Mouse (Mus musculus) cerebellum, postnatal 4 days (tissue): Measurements from ENCODE around the gene Adat1.

Experiments used
- DNase-seq, 2 experiments: peaks; one replicate each; pipeline ENCODE4 v3.0.0; 2022; ENCODE audit warnings: low spot score in 2 of 2, mixed read lengths in 1 of 2

Adat1 gene

DNA sequence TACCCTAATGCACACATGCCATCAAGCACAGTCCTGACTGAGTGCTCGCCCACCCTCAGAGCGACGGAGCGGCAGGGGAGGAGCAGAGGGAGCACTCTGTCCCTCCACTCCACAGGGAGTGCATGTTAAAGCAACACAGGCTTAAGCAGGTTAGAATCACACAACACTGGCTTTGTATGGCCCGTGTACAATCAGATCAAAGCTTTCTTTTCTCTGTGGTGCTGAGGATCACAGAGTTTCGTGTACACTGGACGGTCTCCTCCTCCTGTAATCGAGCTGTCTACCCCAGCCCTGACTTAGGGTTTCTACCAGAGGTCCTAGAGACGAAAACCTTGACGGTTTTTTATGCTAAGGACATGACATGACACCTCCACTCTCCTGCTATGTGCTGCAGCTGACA is 23.6 kb downstream of the Adat1 start:
- DNase-seq = no peak

DNA sequence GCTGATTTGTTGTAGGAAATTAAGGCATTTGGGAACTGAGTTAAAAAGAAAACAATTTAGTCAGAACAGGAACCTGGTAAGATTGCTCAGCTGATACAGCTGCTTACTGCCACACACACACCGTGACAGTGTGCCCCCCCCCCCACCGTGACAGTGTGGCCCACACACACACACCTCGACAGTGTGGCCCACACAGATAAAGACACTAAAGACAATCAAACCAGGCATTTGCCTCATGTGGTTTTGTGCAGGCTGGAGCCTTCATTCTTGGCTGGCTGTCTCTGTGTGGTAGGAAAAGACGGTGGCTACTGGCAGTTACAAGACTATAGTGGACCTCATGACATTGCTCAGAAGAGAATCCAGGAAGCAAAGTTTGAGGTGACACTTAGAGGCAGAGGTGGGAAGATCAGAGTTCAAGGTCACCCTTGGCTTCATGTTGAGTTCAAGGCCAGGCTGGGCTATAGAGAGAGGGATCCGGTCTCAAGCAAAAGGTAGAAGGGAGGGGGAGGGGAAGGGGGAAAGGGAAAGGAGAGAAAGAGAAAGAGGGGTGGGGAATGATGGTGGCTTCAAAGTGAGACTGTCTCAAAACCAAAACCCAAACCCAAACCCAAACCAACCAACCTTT is 24.7 kb downstream of the Adat1 start:
- DNase-seq = no peak

DNA sequence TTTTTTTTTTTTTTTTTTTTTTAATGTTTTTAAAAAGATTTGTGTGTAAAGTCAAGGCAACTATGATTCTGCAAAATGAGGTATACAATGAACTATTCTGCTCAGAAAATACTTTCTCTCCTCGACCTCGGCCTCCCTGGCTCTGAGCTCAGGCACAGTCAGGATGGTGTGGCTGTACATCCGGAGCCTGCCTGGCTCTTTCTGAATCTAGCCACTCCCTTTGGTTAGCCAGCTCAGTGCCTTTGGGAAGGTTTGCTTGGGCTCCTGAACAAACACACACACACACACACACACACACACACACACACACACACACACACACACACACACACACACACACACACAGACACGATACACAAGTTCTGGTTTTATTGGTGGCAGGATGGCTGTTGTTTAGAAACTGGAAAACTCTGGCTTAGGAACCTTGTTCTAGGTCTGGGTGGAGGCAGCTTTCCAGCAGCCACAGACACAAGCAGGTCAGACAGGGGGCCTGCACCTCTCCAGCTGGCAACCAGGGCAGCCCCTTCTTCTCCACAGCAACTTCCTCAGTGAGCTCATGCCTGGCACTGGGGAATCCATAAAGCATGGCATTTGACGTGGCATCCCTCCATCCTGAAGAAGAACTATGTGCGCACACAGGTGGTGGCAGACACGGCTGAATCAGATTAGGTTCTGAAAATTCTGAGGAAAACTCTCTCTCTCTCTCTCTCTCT is 27.1 kb downstream of the Adat1 start:
- no peak for DNase-seq

DNA sequence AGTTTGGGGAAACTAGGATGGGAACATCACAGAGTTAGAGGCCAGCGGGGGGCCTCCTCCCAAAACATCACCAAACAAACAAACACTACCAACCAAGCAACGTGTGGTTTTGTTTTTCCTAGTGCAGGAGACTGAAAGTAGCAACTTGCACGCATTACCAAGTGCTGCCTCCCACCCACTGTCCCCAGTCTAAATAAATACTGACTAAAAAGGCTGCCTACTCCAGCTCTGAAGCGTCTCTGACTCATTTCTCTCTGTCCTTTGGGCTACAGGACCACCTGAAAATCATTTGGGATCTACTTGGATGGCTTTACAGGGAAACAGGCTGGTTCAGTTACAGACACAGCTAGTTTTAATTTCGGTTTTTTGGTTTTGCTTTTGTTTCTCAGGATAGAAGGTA is 27.8 kb downstream of the Adat1 start:
- no peak for DNase-seq

DNA sequence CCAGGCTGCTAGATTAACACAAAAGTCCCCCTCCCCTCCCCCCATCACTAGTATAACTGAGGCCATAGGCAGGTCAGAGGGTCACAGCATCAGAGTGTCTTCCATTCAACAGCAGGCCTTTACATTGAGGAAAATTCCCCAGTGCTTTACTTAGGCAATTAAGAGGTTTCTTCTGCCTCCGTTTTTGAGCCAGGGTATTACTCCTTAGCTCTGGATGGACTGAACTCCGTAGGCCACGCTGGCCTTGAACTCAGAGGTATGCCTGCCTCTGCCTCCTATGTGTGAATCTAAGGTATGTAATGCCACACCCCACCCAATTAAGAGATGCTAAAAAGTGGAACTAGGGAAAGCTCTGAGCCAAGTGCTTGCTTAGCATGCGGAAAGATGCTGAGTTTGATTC is 28.6 kb downstream of the Adat1 start:
- DNase-seq = no peak

DNA sequence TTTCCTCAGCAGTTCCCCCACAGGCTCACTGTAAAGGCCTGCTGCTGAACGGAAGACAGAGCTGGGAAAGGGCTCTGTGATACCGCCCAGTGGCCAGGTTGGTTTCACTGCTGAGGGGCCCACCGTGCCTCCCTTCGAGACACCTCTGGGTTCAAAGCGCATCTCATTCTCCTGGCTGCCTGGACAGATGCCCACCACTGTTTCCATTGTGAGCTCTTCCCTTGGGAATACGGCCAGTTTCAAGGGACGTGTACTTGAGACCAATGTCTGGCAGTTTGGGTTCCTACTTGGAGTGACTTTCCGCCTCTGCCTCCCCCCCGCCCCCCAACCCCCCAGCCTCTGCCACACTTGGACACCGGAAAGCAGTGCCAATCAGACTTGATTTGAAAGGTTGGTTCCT is 29.0 kb downstream of the Adat1 start:
- no peak for DNase-seq

DNA sequence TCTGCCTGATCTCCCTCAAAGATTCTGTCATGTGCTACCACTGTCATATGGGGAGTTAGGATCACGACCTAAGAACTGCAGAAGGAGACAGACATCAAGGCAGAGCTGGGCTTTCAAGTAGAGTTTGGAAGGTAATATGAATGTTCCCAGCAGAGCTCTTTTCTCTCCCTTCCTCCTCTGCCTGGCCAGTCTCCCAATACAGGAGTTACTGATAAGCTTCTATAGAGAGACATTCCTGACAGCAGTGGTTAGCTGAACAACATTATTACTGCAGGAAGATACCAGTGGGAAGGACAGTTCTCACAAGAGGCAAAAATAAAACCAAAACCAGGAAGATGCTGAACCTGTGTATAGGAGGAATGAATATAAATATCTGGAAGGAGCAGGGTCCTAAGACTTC is 29.5 kb downstream of the Adat1 start:
- no peak for DNase-seq

DNA sequence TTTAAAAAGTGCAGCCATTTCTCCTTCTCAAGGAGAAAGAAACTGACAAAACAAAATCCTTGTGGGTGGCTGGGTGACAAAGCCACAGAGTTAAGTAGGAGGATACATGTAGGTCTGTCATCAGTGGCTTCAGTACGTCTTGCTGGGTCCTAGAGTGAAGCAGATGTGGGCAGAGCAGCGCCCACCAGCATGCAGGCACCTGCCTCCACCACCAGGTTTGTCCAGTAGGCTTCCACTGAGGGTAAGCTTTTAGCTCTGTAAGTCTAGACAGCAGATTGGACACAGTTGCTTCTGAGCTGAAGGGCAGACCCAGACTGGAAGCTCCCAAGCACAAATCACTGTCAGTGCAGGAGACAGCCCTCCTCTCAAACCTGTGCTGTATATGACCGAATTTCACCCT is 30.8 kb downstream of the Adat1 start:
- no peak for DNase-seq

DNA sequence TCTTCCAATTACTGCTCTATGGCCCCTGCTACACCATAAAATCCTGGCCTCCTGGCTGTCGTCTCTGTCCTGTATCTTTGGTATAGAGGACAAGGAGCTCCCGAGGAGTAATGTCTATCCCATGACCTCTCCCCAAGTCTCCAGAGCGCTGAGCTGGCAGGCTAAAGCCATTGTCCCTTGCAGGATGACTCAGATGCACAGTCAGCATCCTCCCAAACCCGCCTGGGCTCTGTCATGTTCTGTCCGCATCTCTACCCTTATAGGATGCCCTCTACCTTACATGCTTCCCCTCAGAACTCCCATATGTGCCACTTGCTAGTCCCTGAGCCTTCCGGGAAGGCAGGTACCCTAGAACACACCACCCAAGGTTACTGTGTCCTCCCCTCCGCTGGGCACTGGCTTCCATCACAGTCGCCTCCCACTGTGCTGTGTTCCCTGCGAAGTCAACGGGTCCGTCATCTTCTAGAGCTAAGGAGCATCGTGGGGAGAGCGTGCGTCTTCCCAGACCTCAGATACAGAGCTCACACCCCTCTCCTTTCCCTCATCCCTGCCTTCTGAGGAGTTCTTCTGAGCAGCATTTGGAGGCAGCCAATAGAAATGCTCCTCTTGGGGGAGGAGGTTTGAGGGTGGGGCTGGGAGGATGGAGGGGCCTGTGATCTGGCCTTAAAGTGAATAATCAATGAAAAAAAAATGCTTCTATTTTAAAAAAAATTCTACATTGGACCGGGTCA is 31.3 kb downstream of the Adat1 start:
- no peak for DNase-seq

DNA sequence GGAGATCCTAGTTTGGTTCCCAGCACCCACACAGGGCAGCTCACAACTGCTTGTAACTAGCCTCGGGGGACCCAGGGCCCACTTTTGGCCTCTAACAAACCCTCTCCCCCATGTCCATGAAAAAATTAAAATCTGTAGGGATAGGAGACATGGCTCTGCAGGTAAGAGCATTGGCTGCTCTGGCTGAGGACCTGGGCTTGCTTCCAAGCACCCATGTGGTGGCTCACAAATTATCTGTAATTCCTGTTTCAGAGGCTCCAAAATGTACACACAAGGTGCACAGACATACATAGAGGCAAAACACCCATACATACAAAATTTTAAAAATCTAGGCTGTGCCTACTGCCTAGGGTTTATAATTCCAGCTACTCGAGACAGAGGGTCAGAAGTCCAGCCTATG is 34.9 kb downstream of the Adat1 start:
- DNase-seq = no peak

DNA sequence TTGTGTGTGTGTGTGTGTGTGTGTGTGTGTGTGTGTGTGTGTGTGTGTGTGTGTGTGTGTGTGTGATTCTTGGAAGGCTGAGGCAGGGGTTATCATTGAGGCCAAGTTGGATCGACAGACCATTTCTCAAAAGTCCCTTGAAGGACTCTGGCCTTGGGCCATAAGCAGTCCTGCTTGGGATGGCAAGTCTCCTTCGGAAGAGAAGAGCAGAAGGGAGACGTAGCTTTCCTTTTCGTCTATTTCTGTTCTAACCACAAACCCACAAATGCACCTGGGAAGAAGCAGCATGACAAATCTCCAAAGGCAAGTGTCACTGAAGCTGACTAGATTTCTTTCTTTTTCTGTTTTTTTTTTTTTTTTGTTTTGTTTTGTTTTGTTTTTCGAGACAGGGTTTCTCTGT is 36.2 kb downstream of the Adat1 start:
- DNase-seq = no peak

DNA sequence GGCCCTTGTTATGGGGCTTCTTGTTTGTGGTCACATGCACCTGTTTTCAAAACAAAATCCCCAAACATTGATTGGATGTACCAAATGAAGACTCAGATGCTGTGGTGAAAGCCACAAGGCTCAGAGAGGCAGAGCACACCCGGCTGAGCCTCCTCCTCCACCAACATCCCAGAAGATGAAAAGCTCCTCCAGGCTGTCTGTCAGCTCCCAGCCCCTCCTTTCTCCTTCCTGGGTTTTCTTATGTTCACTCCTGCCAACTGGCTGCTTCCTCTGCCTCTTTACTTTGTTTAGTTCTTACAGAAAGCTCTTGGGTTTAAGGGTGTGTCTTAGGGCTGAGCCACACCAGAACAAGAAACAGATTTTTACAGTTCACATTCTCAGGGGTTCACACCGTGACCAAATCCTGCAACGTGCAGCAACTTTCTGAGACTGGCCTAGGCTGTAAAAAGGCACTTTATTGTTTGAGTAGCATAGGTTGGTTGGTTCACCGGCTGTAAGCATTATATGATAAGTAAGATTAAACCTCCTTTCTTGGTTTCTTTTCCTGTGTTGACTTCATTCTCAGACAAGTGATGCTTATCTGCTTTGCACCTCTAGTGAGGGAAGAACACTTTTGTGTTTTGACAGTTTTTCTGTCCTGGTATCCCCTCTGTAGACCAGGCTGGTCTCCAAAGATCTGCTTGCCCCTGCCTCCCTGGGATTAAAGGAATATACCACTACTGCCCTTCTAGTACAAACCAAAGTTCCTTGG is 37.1 kb downstream of the Adat1 start:
- DNase-seq = no peak

DNA sequence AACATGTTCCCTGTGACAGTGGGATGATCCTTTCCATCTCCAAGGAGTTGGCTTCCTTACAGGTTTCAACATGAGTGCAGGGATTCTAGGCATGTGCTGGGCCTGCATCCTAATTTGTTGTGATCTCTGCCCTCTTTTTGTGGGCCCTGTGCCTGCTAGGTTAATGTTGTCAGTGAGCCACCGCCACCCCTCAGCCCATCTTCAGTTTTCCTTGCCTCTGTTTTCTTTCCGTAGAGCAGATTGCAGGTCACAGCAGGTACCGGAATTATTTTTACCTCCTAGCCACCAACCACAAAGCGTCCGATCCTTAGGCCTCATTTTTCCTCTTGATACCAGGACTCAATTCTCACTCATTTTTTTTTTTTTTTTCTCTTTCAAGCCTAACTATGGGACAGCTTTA is 40.2 kb downstream of the Adat1 start:
- DNase-seq = no peak

DNA sequence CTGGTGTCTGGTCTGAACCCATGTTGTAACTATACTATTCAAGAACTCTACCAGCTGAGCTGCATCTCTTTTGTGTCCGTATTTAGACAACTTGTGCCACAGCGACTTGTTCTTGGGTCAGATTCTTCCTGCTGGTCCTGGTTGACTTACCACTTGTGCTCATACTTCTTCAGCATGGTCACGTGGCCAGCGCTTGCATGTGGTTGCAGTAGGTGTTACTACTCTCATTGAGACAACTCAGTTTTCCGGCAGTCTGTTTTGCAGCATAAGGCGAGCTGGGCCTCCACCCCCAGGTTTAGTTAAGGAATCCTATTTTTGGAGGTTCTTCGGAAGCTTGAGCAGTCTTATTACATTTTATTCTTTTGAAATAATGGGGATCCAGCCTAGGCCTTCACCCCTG is 40.8 kb downstream of the Adat1 start:
- DNase-seq = no peak

DNA sequence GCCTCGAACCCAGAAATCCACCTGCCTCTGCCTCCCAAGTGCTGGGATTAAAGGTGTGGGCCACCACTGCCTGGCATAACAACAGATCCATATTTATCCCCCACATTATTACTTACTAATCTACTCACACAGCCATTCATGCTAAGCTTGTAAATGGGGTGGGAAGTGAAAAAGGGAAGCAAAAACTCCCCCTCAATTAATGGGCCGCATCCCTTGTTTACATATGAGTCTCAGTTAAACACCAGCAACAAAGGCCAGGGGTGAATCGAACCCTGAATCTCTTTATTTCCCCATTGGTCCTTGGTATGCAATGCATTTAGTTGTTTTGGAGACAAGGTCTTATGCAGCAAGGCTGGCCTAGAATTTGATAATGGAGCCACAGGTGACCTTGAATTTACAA is 41.3 kb downstream of the Adat1 start:
- DNase-seq = no peak

DNA sequence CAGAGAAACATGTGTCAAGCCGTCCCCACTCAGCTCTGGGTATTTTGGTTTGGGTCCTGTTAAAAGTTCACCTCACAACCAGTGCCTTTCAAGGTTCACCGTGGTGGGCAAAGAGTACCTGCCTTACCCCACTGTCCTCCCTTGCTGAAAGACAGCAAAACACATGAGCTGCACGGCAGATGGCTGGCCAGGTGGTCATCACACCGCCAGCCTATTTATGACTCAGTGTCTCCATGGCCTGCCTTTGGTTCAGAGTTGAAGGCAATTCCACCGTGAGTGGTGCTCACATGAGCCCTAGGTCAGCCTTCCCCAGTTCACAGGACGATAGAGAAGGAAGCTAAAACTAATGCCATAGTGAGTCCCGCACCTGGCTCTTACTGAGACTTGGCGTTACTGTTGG is 44.1 kb downstream of the Adat1 start:
- DNase-seq = no peak

DNA sequence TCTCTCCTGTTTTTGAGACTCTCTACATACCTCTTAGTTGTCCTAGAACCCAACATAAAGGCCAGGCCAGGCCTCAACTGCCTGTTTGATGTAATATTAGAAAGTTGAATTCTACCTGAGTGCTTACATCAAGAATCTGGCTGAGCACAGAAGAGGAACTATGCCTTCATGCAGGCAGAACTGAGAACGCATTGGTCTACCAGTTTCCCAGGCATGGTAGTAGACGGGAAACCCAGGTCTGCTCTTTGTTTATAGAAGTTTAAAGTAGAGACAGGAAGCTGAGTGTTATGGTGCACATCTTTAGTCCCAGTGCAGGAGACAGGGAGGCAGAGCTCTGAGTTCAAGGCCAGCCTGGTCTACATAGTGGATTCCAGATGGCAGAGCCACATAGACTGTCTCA is 45.0 kb downstream of the Adat1 start:
- no peak for DNase-seq

DNA sequence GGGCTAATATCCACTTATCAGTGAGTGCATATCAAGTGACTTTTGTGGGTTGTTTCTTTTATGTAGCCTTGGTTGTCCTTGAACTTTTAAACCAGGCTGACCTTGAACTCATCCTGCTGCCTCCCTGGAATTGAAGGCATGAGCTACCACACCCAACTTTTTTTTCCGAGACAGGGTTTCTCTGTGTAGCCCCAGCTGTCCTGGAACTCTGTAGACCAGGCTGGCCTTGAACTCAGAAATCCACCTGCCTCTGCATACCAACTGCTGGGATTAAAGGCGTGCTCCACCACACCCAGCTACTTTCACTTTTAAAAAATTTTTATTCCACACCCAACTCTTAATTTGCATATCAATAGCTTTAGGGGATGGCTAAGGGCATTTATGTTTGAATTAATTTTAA is 48.6 kb downstream of the Adat1 start:
- DNase-seq = no peak

DNA sequence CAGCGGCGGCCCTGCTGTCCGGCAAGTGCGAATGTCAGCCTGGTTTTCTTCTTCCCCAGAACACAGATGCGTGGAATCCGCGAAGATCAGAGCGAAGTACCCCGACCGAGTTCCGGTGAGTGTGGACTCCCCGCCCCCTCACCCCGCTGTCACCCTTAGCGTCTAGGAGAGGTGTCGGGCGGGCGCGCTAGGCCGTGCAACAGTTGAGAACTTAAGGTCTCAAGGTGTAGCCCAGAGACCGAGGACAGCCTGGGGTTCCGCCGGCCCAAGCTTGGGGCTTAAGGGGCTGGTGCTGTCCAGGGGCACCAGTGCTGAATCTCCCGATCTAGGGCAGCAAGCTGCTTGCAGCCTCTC is 51.0 kb downstream of the Adat1 start:
- peak in 1 of 2 experiments; percentile 19 for DNase-seq

DNA sequence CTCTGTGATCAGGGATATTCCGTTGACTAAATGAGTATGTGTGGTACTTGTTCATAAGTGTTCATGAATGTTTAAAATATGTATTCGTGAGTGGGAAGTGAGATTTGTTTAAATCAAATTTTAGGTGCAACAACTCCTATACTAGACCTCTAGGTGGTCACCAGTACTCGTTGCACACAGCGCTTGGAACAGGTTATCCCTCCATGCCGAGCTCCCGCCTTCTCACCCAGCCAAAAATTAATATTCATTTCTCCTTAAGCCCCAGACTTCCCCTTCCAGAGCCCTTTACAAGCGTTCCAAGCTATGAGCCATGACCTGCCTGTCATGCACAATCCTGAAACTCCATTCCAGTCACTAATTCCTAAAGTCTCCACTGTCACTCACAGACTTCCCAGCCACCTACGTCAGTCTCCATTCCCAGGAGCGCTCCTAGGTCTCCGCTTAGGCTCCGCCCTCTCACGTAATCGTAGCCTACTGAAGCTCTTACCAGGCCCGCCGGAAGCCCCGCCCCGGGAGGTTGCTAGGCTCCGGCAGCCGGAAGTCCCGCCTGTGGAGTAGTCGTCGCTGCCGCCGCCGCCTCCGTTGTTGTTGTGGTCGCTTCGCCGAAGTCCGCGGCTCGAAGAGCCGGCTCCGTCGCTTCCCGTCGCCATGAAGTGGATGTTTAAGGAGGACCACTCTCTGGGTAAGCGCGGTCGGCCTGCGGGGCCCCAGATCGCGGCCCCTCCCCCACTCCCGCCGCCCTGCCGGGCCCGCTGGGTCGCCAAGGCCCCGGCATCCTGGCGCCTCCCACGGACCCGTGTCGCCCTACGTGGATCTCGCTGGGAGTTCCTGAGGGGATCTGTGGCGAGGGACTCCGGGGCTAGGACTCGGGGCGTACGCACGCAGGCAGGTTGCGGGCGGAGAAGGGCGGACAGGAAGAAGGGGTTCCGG is 51.7 kb downstream of the Adat1 start, which contains the start of gene Gabarapl2:
Gene Gabarapl2 (plus strand): TSS at position 533 of the 930 bp plus-strand sequence.
- peak; percentile 90 to 95 for DNase-seq

DNA sequence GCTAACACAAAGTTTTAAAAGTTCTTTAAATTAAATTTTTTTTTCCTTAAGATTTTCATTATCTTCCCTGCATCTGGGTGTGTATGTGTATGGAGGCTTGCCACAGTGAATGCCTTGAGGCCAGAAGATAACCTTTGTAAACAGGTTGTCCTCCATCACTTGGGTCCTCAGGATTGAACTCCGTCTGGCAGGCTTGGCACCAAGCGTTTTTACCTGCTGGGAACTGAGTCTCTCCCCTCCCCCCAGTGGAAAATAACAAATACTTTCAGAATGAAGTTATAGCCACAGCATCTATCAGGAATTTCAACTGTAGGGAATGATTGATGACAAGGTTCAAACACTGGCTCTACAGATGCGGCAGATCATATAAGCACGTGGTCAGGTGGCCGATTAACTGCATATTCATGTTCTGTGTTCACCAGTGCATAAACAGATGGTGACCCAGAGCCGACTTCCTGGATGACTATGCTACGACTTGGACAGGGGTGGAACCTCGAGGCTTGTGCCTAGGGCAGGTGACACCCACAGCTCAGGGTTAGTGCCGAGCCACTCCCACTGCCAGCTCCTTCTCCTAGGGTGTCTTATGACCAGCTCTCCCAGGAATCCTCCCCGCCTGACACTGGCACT is 52.5 kb downstream of the Adat1 start:
- no peak for DNase-seq
